Mouse (Mus musculus) hindbrain, embryonic 12.5 days (tissue): ENCODE measurements around the gene Pigc. TPM values are rescaled to one million over a fixed set of nuclear protein-coding genes. Genes with fewer than 3 reads are reported as not detected.

Experiments
- ATAC-seq: fragments of 200-750 bp; cut with Nextera tagmentation; 2 replicates; pipeline ENCODE4 v1.8.0; 2017; ENCODE audit warnings: moderate TSS enrichment; ENCODE audit not compliant: low FRiP score
- H3K27ac ChIP-seq: fragments of 300-500 bp; sonication (generic); 2 replicates; pipeline ENCODE4 v1.5.1; 2016; ENCODE audit warnings: mild to moderate bottlenecking
- H3K27me3 ChIP-seq: fragments of 300-500 bp; sonication (generic); 2 replicates; pipeline ENCODE4 v1.6.1; 2016; ENCODE audit warnings: mild to moderate bottlenecking
- H3K36me3 ChIP-seq: fragments of 300-500 bp; sonication (generic); 2 replicates; pipeline ENCODE4 v1.6.1; 2016; ENCODE audit warnings: mild to moderate bottlenecking
- H3K4me1 ChIP-seq: fragments of 300-500 bp; sonication (generic); 2 replicates; pipeline ENCODE4 v1.6.1; 2016
- H3K4me2 ChIP-seq: fragments of 300-500 bp; sonication (generic); replicated peaks from 2 replicates; pipeline ENCODE4 v1.6.1; 2016; ENCODE audit warnings: mild to moderate bottlenecking
- H3K4me3 ChIP-seq: fragments of 300-500 bp; sonication (generic); 2 replicates; pipeline ENCODE4 v1.5.1; 2016; ENCODE audit warnings: mild to moderate bottlenecking
- H3K9ac ChIP-seq: fragments of 300-500 bp; sonication (generic); 2 replicates; pipeline ENCODE4 v1.6.1; 2016; ENCODE audit warnings: mild to moderate bottlenecking, moderate library complexity
- H3K9me3 ChIP-seq: fragments of 300-500 bp; sonication (generic); replicated peaks from 2 replicates; pipeline ENCODE4 v1.6.1; 2016; ENCODE audit warnings: mild to moderate bottlenecking
- WGBS: fragments of 180-500 bp; shearing (Covaris S2); methylation state at CpG from one replicate; pipeline ENCODE4 v1.1.7; 2016; 5-methylcytosine and 5-hydroxymethylcytosine counted together
- polyA plus RNA-seq: library from polyadenylated mRNA; unstranded; fragments of >200 nt; fragmentation: Nextera tagmentation; extraction: Ambion mirVana; gene quantifications from 2 replicates; pipeline ENCODE4 v1.2.1, GENCODE M21; 2016

Gene Pigc
- polyA plus RNA-seq, 1 experiment from 2014 or later, result 35.4 TPM

GRCm38 (mm10) chr1:162003729-162004517, 34.9 kb downstream of the Pigc start:
- Histone ChIP-seq H3K4me1 (peaks cover 37% of the 10 kb centered on the region), H3K9ac (no peak overlapping the region), H3K4me2 (no peak overlapping the region), H3K9me3 (no peaks in the 10 kb centered on the region), H3K4me3 (no peak overlapping the region), H3K27ac (peak overlapping the region; percentile 85), H3K36me3 (no peaks in the 10 kb centered on the region), H3K27me3 (no peaks in the 10 kb centered on the region)
- no peak for ATAC-seq
- 49% methylated on average over 14 of the region's 14 CpGs for WGBS

- Histone ChIP-seq H3K9me3 (no peaks in the 10 kb centered on the region), H3K9ac (no peak overlapping the region), H3K27ac (peak overlapping the region; percentile 85), H3K4me2 (0 out of 2 replicates have a peak overlapping the region, but pooled peaks have one; percentile 30), H3K27me3 (no peaks in the 10 kb centered on the region), H3K4me1 (peaks cover 37% of the 10 kb centered on the region), H3K4me3 (no peak overlapping the region), H3K36me3 (no peaks in the 10 kb centered on the region)
- ATAC-seq, result no peak
- WGBS, result 42% methylated on average over 7 of the region's 7 CpGs
These were observed 35.5 kb downstream of the Pigc start for GRCm38 (mm10) chr1:162004518-162004780.

GRCm38 (mm10) chr1:162004821-162005770, 36.1 kb downstream of the Pigc start:
- peak overlapping the region; percentile 85 for H3K27ac ChIP-seq
- H3K27me3 ChIP-seq, result no peaks in the 10 kb centered on the region
- peaks cover 34% of the 10 kb centered on the region for H3K4me1 ChIP-seq
- WGBS, result 37% methylated on average over 23 of the region's 23 CpGs
- peak; percentile 49 for ATAC-seq
- no peak overlapping the region for H3K4me3 ChIP-seq
- H3K36me3 ChIP-seq, result no peaks in the 10 kb centered on the region
- H3K9ac ChIP-seq, result peak overlapping the region; percentile 38
- peak overlapping the region; percentile 30 for H3K4me2 ChIP-seq
- no peaks in the 10 kb centered on the region for H3K9me3 ChIP-seq

- H3K4me2 ChIP-seq, result no peak overlapping the region
- peak overlapping the region; percentile 45; the same call in 1 of the 2 replicates for H3K27ac ChIP-seq
- no peak overlapping the region for H3K4me3 ChIP-seq
- WGBS, result 80% methylated on average over 9 of the region's 9 CpGs
- H3K9me3 ChIP-seq, result no peaks in the 10 kb centered on the region
- 0 out of 2 replicates have a peak, but pooled peaks cover 6% of the 10 kb centered on the region for H3K36me3 ChIP-seq
- H3K27me3 ChIP-seq, result no peaks in the 10 kb centered on the region
- no peak overlapping the region for H3K9ac ChIP-seq
- peaks cover 29% of the 10 kb centered on the region for H3K4me1 ChIP-seq
- ATAC-seq, result no peak
These were observed 37.1 kb downstream of the Pigc start for GRCm38 (mm10) chr1:162006109-162006508.

GRCm38 (mm10) chr1:162008208-162008607, 39.2 kb downstream of the Pigc start:
- no peak for ATAC-seq
- peak overlapping the region; percentile 85 for H3K27ac ChIP-seq
- H3K9me3 ChIP-seq, result no peaks in the 10 kb centered on the region

GRCm38 (mm10) chr1:162008631-162009067, 39.7 kb downstream of the Pigc start:
- WGBS, result 43% methylated on average over 8 of the region's 8 CpGs
- Histone ChIP-seq H3K36me3 (0 out of 2 replicates have a peak, but pooled peaks cover 6% of the 10 kb centered on the region), H3K9ac (no peak overlapping the region), H3K27ac (peak overlapping the region; percentile 85), H3K27me3 (no peaks in the 10 kb centered on the region), H3K9me3 (no peaks in the 10 kb centered on the region), H3K4me2 (0 out of 2 replicates have a peak overlapping the region, but pooled peaks have one; percentile 11), H3K4me1 (peaks cover 25% of the 10 kb centered on the region), H3K4me3 (no peak overlapping the region)
- ATAC-seq, result no peak

More at GRCm38 (mm10) chr1:162008208-162008607, 39.2 kb downstream of the Pigc start:
- peaks cover 26% of the 10 kb centered on the region for H3K4me1 ChIP-seq
- H3K27me3 ChIP-seq, result no peaks in the 10 kb centered on the region
- no peak overlapping the region for H3K4me3 ChIP-seq
- no peak overlapping the region for H3K4me2 ChIP-seq
- H3K9ac ChIP-seq, result no peak overlapping the region
- 0 out of 2 replicates have a peak, but pooled peaks cover 6% of the 10 kb centered on the region for H3K36me3 ChIP-seq
- 45% methylated on average over 4 of the region's 4 CpGs for WGBS

GRCm38 (mm10) chr1:162009086-162009485, 40.1 kb downstream of the Pigc start:
- H3K36me3 ChIP-seq, result 0 out of 2 replicates have a peak, but pooled peaks cover 6% of the 10 kb centered on the region
- no peaks in the 10 kb centered on the region for H3K27me3 ChIP-seq
- WGBS, result 59% methylated on average over 8 of the region's 8 CpGs
- no peak overlapping the region for H3K4me3 ChIP-seq
- H3K27ac ChIP-seq, result peak overlapping the region; percentile 85
- H3K4me1 ChIP-seq, result peaks cover 21% of the 10 kb centered on the region
- H3K4me2 ChIP-seq, result 0 out of 2 replicates have a peak overlapping the region, but pooled peaks have one; percentile 6
- ATAC-seq, result no peak
- H3K9me3 ChIP-seq, result no peaks in the 10 kb centered on the region
- H3K9ac ChIP-seq, result no peak overlapping the region

- WGBS, result 79% methylated on average over 16 of the region's 16 CpGs
- ATAC-seq, result no peak
- H3K4me3 ChIP-seq, result no peak overlapping the region
These were observed 42.7 kb downstream of the Pigc start for GRCm38 (mm10) chr1:162011523-162012245.

GRCm38 (mm10) chr1:162013561-162013960, 44.6 kb downstream of the Pigc start:
- no peaks in the 10 kb centered on the region for H3K9me3 ChIP-seq
- peaks cover 13% of the 10 kb centered on the region for H3K4me1 ChIP-seq
- H3K27ac ChIP-seq, result peak overlapping the region; percentile 23; the same call in 1 of the 2 replicates
- no peak for ATAC-seq
- no peak overlapping the region for H3K4me2 ChIP-seq
- WGBS, result 74% methylated on average over 4 of the region's 4 CpGs
- no peak overlapping the region for H3K4me3 ChIP-seq
- 0 out of 2 replicates have a peak, but pooled peaks cover 6% of the 10 kb centered on the region for H3K36me3 ChIP-seq
- H3K9ac ChIP-seq, result no peak overlapping the region
- no peaks in the 10 kb centered on the region for H3K27me3 ChIP-seq

More at GRCm38 (mm10) chr1:162011523-162012245, 42.7 kb downstream of the Pigc start:
- Histone ChIP-seq H3K9me3 (no peaks in the 10 kb centered on the region), H3K4me2 (no peak overlapping the region), H3K36me3 (0 out of 2 replicates have a peak, but pooled peaks cover 6% of the 10 kb centered on the region), H3K27me3 (no peaks in the 10 kb centered on the region), H3K4me1 (peaks cover 11% of the 10 kb centered on the region), H3K27ac (no peak overlapping the region), H3K9ac (no peak overlapping the region)

GRCm38 (mm10) chr1:162015247-162015862, 46.4 kb downstream of the Pigc start:
- 56% methylated on average over 8 of the region's 8 CpGs for WGBS
- no peak overlapping the region for H3K4me2 ChIP-seq
- H3K27me3 ChIP-seq, result no peaks in the 10 kb centered on the region
- no peak overlapping the region for H3K4me3 ChIP-seq
- H3K27ac ChIP-seq, result peak overlapping the region; percentile 73; the same call in 1 of the 2 replicates
- no peaks in the 10 kb centered on the region for H3K9me3 ChIP-seq
- no peak overlapping the region for H3K9ac ChIP-seq
- 0 out of 2 replicates have a peak, but pooled peaks cover 4% of the 10 kb centered on the region for H3K36me3 ChIP-seq
- ATAC-seq, result no peak
- H3K4me1 ChIP-seq, result peaks cover 10% of the 10 kb centered on the region; the same call in 1 of the 2 replicates

GRCm38 (mm10) chr1:162016982-162017381, 48.0 kb downstream of the Pigc start:
- Histone ChIP-seq H3K27me3 (no peaks in the 10 kb centered on the region), H3K4me1 (peaks cover 16% of the 10 kb centered on the region; the same call in 1 of the 2 replicates), H3K9ac (no peak overlapping the region), H3K4me3 (no peak overlapping the region), H3K36me3 (no peaks in the 10 kb centered on the region), H3K9me3 (no peaks in the 10 kb centered on the region), H3K27ac (peak overlapping the region; percentile 73), H3K4me2 (no peak overlapping the region)
- WGBS, result 55% methylated on average over 7 of the region's 7 CpGs
- ATAC-seq, result no peak
